Mouse (Mus musculus) forebrain, embryonic 11.5 days (tissue): ENCODE measurements around the gene Tmem190. TPM values are rescaled to one million over a fixed set of nuclear protein-coding genes. Genes with fewer than 3 reads are reported as not detected.

Experiments
- ATAC-seq: fragments of 200-750 bp; cut with Nextera tagmentation; replicated peaks from 2 replicates; pipeline ENCODE4 v1.8.0; 2017; ENCODE audit warnings: moderate TSS enrichment; ENCODE audit not compliant: low FRiP score
- DNase-seq: peaks from one replicate; pipeline ENCODE4 v3.0.0-alpha.2; 2017; ENCODE audit warnings: low spot score
- H3K27ac ChIP-seq: fragments of 300-500 bp; sonication (generic); 2 replicates; pipeline ENCODE4 v1.5.1; 2014; ENCODE audit warnings: low read depth, low read length
- H3K27me3 ChIP-seq: fragments of 300-500 bp; sonication (generic); 2 replicates; pipeline ENCODE4 v1.6.1; 2014; ENCODE audit warnings: mild to moderate bottlenecking, low read length, mixed read lengths; ENCODE audit not compliant: control insufficient read depth, insufficient read depth
- H3K36me3 ChIP-seq: fragments of 300-500 bp; sonication (generic); 2 replicates; pipeline ENCODE4 v1.6.1; 2014; ENCODE audit warnings: mild to moderate bottlenecking, low read length, moderate library complexity, mixed read lengths; ENCODE audit not compliant: control insufficient read depth, insufficient read depth
- H3K4me1 ChIP-seq: fragments of 300-500 bp; sonication (generic); replicated peaks from 2 replicates; pipeline ENCODE4 v1.6.1; 2014; ENCODE audit warnings: low read length, mixed read lengths; ENCODE audit not compliant: control insufficient read depth, insufficient read depth
- H3K4me2 ChIP-seq: fragments of 300-500 bp; sonication (generic); 2 replicates; pipeline ENCODE4 v1.6.1; 2014; ENCODE audit warnings: low read depth, mild to moderate bottlenecking, low read length, moderate library complexity, mixed read lengths; ENCODE audit not compliant: severe bottlenecking
- H3K4me3 ChIP-seq: fragments of 300-500 bp; sonication (generic); 2 replicates; pipeline ENCODE4 v1.5.1; 2014; ENCODE audit warnings: low read depth, low read length
- H3K9ac ChIP-seq: fragments of 300-500 bp; sonication (generic); 2 replicates; pipeline ENCODE4 v1.6.1; 2014; ENCODE audit warnings: low read length
- H3K9me3 ChIP-seq: fragments of 300-500 bp; sonication (generic); 2 replicates; pipeline ENCODE4 v1.6.1; 2016; ENCODE audit warnings: low read length, mixed read lengths; ENCODE audit not compliant: control insufficient read depth
- whole genome bisulfite sequencing: fragments of 180-500 bp; shearing (Covaris S2); extraction: QIAGEN DNeasy Blood & Tissue Kit; methylation state at CpG from one replicate; pipeline ENCODE4 v1.1.7; 2014; 5-methylcytosine and 5-hydroxymethylcytosine counted together
- polyA plus RNA-seq: library from polyadenylated mRNA; unstranded; fragments of >200 nt; fragmentation: Nextera tagmentation; extraction: Ambion mirVana; gene quantifications from 2 replicates; pipeline ENCODE4 v1.2.1, GENCODE M21; 2014

Gene Tmem190
- not detected in 2 replicates for polyA plus RNA-seq

- Histone ChIP-seq H3K27me3 (peaks cover 18% of the 10 kb centered on the region), H3K9me3 (no peaks in the 10 kb centered on the region), H3K4me1 (no peaks in the 10 kb centered on the region), H3K36me3 (no peaks in the 10 kb centered on the region), H3K27ac (no peak within 1 kb of the TSS), H3K4me2 (no peak within 1 kb of the TSS), H3K4me3 (no peak within 1 kb of the TSS), H3K9ac (no peak within 1 kb of the TSS; the same call in 1 of the 2 replicates)
- ATAC-seq (no peak), DNase-seq (no peak)
- 67% methylated on average over 2 of the region's 2 CpGs for WGBS
Measured at GRCm38 (mm10) chr7:4782759-4783158, at the start of gene Tmem190, which contains the start of gene Il11. TSS of gene Tmem190 (plus strand) at chr7:4782937. TSS of gene Il11 (minus strand) at chr7:4782859.

- H3K4me3 ChIP-seq, result no peak overlapping the region
- no peak overlapping the region for H3K27ac ChIP-seq
- no peaks in the 10 kb centered on the region for H3K27me3 ChIP-seq
- no peak overlapping the region for H3K4me2 ChIP-seq
- no peak overlapping the region for H3K9ac ChIP-seq
- no peaks in the 10 kb centered on the region for H3K4me1 ChIP-seq
- WGBS, result 70% methylated on average over 6 of the region's 6 CpGs
- ATAC-seq (no peak), DNase-seq (no peak)
- H3K9me3 ChIP-seq, result no peaks in the 10 kb centered on the region
- no peaks in the 10 kb centered on the region for H3K36me3 ChIP-seq
Measured at GRCm38 (mm10) chr7:4732968-4733392, 49.8 kb upstream of the Tmem190 start.

GRCm38 (mm10) chr7:4739041-4739543 lies 43.6 kb upstream of the Tmem190 start:
- H3K9me3 ChIP-seq, result no peaks in the 10 kb centered on the region
- peak overlapping the region; percentile 12; the same call in 1 of the 2 replicates for H3K9ac ChIP-seq
- WGBS, result 43% methylated on average over 10 of the region's 10 CpGs

GRCm38 (mm10) chr7:4739544-4740275 lies 43.0 kb upstream of the Tmem190 start, which contains the start of gene Kmt5c:
TSS of gene Kmt5c (plus strand) at chr7:4740115.
- peak; percentile 95 for DNase-seq
- H3K9me3 ChIP-seq, result no peaks in the 10 kb centered on the region

More at GRCm38 (mm10) chr7:4739041-4739543, 43.6 kb upstream of the Tmem190 start:
- Histone ChIP-seq H3K4me3 (peak overlapping the region; percentile 27), H3K27me3 (no peaks in the 10 kb centered on the region), H3K27ac (peak overlapping the region; percentile 85), H3K4me2 (peak overlapping the region; percentile 56), H3K4me1 (peaks cover 11% of the 10 kb centered on the region), H3K36me3 (no peaks in the 10 kb centered on the region)
- no peak for ATAC-seq
- no peak for DNase-seq

GRCm38 (mm10) chr7:4740309-4740727 lies 42.4 kb upstream of the Tmem190 start:
- H3K9me3 ChIP-seq, result no peaks in the 10 kb centered on the region
- ATAC-seq (no peak; the same call in none of the 2 replicates), DNase-seq (no peak)
- peak overlapping the region; percentile 89 for H3K9ac ChIP-seq
- H3K36me3 ChIP-seq, result no peaks in the 10 kb centered on the region
- peak overlapping the region; percentile 92 for H3K4me2 ChIP-seq
- under 1% methylated on average over 14 of the region's 14 CpGs for WGBS
- H3K27ac ChIP-seq, result peak overlapping the region; percentile 86
- H3K27me3 ChIP-seq, result no peaks in the 10 kb centered on the region
- H3K4me3 ChIP-seq, result peak overlapping the region; percentile 76
- peaks cover 11% of the 10 kb centered on the region for H3K4me1 ChIP-seq

More at GRCm38 (mm10) chr7:4739544-4740275, 43.0 kb upstream of the Tmem190 start, which contains the start of gene Kmt5c:
- Histone ChIP-seq H3K27ac (peak within 1 kb of the TSS; percentile 86), H3K27me3 (no peaks in the 10 kb centered on the region), H3K4me1 (peaks cover 11% of the 10 kb centered on the region), H3K4me3 (peak within 1 kb of the TSS; percentile 76), H3K4me2 (peak within 1 kb of the TSS; percentile 92), H3K36me3 (no peaks in the 10 kb centered on the region), H3K9ac (peak within 1 kb of the TSS; percentile 89)
- ATAC-seq, result peak; percentile 97
- under 1% methylated on average over 44 of the region's 44 CpGs for WGBS

- peak overlapping the region; percentile 92 for H3K4me2 ChIP-seq
- ATAC-seq (no peak), DNase-seq (peak; percentile 73)
- H3K4me1 ChIP-seq, result peaks cover 11% of the 10 kb centered on the region
- WGBS, result 1% methylated on average over 4 of the region's 4 CpGs
- no peaks in the 10 kb centered on the region for H3K9me3 ChIP-seq
- peak overlapping the region; percentile 89 for H3K9ac ChIP-seq
- peak overlapping the region; percentile 76 for H3K4me3 ChIP-seq
- H3K36me3 ChIP-seq, result no peaks in the 10 kb centered on the region
- peak overlapping the region; percentile 86 for H3K27ac ChIP-seq
- H3K27me3 ChIP-seq, result no peaks in the 10 kb centered on the region
Measured at GRCm38 (mm10) chr7:4741151-4741550, 41.6 kb upstream of the Tmem190 start.

GRCm38 (mm10) chr7:4741672-4742481 lies 40.9 kb upstream of the Tmem190 start:
- Histone ChIP-seq H3K4me3 (no peak overlapping the region; the same call in 1 of the 2 replicates), H3K4me1 (peaks cover 11% of the 10 kb centered on the region), H3K4me2 (peak overlapping the region; percentile 92; the same call in 1 of the 2 replicates), H3K9me3 (no peaks in the 10 kb centered on the region), H3K27me3 (no peaks in the 10 kb centered on the region), H3K9ac (peak overlapping the region; percentile 89), H3K27ac (no peak overlapping the region; the same call in 1 of the 2 replicates), H3K36me3 (no peaks in the 10 kb centered on the region)
- ATAC-seq (no peak), DNase-seq (no peak)
- 77% methylated on average over 21 of the region's 21 CpGs for WGBS

GRCm38 (mm10) chr7:4742482-4742819 lies 40.3 kb upstream of the Tmem190 start:
- no peak overlapping the region for H3K4me2 ChIP-seq

More at GRCm38 (mm10) chr7:4742482-4742819, 40.3 kb upstream of the Tmem190 start:
- peaks cover 11% of the 10 kb centered on the region for H3K4me1 ChIP-seq
- DNase-seq (no peak), ATAC-seq (no peak)
- no peaks in the 10 kb centered on the region for H3K9me3 ChIP-seq
- H3K27me3 ChIP-seq, result no peaks in the 10 kb centered on the region
- no peak overlapping the region for H3K27ac ChIP-seq
- WGBS, result 87% methylated on average over 6 of the region's 6 CpGs
- H3K36me3 ChIP-seq, result no peaks in the 10 kb centered on the region
- H3K9ac ChIP-seq, result no peak overlapping the region
- H3K4me3 ChIP-seq, result no peak overlapping the region
